Comparison of ENCODE assay signal across 11 mouse cellular contexts in the genomic region with DNA sequence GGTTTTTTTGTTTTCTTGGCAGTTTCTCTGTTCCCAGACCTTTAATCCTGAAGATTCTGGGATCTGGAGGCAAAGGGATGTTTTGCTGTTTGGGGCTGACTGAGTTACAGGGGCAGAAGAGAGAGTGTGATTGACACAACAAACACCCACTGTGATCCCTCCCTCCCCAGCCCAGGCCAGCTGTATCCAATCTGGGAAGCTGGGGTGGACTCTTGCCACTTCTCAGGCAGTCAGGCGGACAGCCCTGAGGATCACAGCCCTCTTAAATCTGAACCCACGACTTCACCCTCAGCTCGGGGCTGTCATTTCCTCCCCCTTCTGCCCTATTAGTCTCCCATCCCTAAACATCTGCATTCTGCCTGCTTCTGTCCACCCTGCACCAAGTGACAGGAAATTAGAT. TPM values are rescaled to one million over a fixed set of nuclear protein-coding genes. Genes with fewer than 3 reads are reported as not detected.
DNase-seq lines count a peak whose midpoint lies in the region; ATAC-seq and TF ChIP-seq lines count a peak whose summit lies in the region.
"Had no signal": no experiment of that assay in that cellular context is flagged by ENCODE, and none has a peak within 500 bp of the region (broad histone marks: within the 10 kb centered on the region; RNA-seq: fewer than 3 reads in every experiment).

No protein-coding gene starts in this region.

- TF ChIP-seq POLR2A in heart, adult 2 months (IDR thresholded peaks at IDR 0.05; ENCODE audit: insufficient read depth, low read depth, low read length): no peak

- DNase-seq in heart, adult 2 months: peak; percentile 24 to 37
- DNase-seq in kidney, postnatal 4 days: peak; percentile 72 to 77
- no peak for DNase-seq in cerebellum, postnatal 25 days
- DNase-seq in adrenal gland, adult 18-20 months (ENCODE audit: low spot score in 2 of 2): no peak
- no peak for DNase-seq in left cerebral cortex, adult 8-10 months (ENCODE audit: low spot score in 2 of 2)
- DNase-seq: adrenal gland, adult 8-10 months had no signal

- ATAC-seq in heart, embryonic 12.5 days (ENCODE audit: insufficient number of reproducible peaks, low FRiP score): no peak
- no peak for ATAC-seq in heart, embryonic 16.5 days (replicated peaks; ENCODE audit: extremely low read depth, insufficient read depth, low FRiP score)
- 0 out of 2 replicates have a peak, but pooled peaks have one; percentile 21 for ATAC-seq in neural tube, embryonic 12.5 days (ENCODE audit: low FRiP score, low read depth)

- no peaks in the 10 kb centered on the region for H3K79me2 ChIP-seq in heart, adult 2 months (replicated peaks; ENCODE audit: control insufficient read depth, insufficient read depth, low read length)

- no peaks in the 10 kb centered on the region for H3K36me3 ChIP-seq in heart, adult 2 months (ENCODE audit: control insufficient read depth, insufficient read depth, low read length)
- no peaks in the 10 kb centered on the region for H3K36me3 ChIP-seq in heart, embryonic 12.5 days
- H3K36me3 ChIP-seq in heart, embryonic 16.5 days (ENCODE audit: control insufficient read depth, insufficient read depth): no peaks in the 10 kb centered on the region
- H3K36me3 ChIP-seq in neural tube, embryonic 12.5 days: no peaks in the 10 kb centered on the region
- H3K36me3 ChIP-seq: limb, embryonic 12.5 days had no signal

- H3K4me3 ChIP-seq in heart, adult 2 months: no peak overlapping the region
- H3K4me3 ChIP-seq in heart, embryonic 12.5 days: no peak overlapping the region
- no peak overlapping the region for H3K4me3 ChIP-seq in heart, embryonic 16.5 days (ENCODE audit: low read length)
- H3K4me3 ChIP-seq in neural tube, embryonic 12.5 days: no peak overlapping the region
- H3K4me3 ChIP-seq: erythroblast, embryonic 14.5 days; limb, embryonic 12.5 days had no signal

- H3K4me2 ChIP-seq in heart, embryonic 12.5 days: no peak overlapping the region
- H3K4me2 ChIP-seq in heart, embryonic 16.5 days (ENCODE audit: low read depth, low read length): no peak overlapping the region
- H3K4me2 ChIP-seq in neural tube, embryonic 12.5 days (replicated peaks): no peak overlapping the region
- H3K4me2 ChIP-seq: limb, embryonic 12.5 days had no signal

- H3K27me3 ChIP-seq in heart, adult 2 months (ENCODE audit: control insufficient read depth, insufficient read depth, low read length): no peaks in the 10 kb centered on the region
- H3K27me3 ChIP-seq in heart, embryonic 12.5 days (replicated peaks): no peaks in the 10 kb centered on the region
- no peaks in the 10 kb centered on the region for H3K27me3 ChIP-seq in heart, embryonic 16.5 days (ENCODE audit: control insufficient read depth, insufficient read depth, low read length)
- no peaks in the 10 kb centered on the region for H3K27me3 ChIP-seq in neural tube, embryonic 12.5 days (replicated peaks)
- H3K27me3 ChIP-seq: limb, embryonic 12.5 days had no signal

- peaks cover 2% of the 10 kb centered on the region; the same call in 1 of the 2 replicates for H3K4me1 ChIP-seq in heart, adult 2 months (ENCODE audit: control insufficient read depth, insufficient read depth, low read length)
- peaks cover 27% of the 10 kb centered on the region for H3K4me1 ChIP-seq in heart, embryonic 12.5 days (replicated peaks)
- H3K4me1 ChIP-seq in heart, embryonic 16.5 days (ENCODE audit: control insufficient read depth, insufficient read depth, low read length): 0 out of 2 replicates have a peak, but pooled peaks cover 11% of the 10 kb centered on the region
- peaks cover 15% of the 10 kb centered on the region for H3K4me1 ChIP-seq in neural tube, embryonic 12.5 days

- no peak for TF ChIP-seq EP300 in heart, adult 2 months (IDR thresholded peaks at IDR 0.05; ENCODE audit: insufficient read depth, low read depth, low read length)

- intact Hi-C loops in heart, adult 2 months (cut with DNase I): no loop called here

- H3K9ac ChIP-seq in heart, adult 2 months (ENCODE audit: low read depth, low read length): no peak overlapping the region
- no peak overlapping the region for H3K9ac ChIP-seq in heart, embryonic 12.5 days
- no peak overlapping the region for H3K9ac ChIP-seq in heart, embryonic 16.5 days (ENCODE audit: low read length)
- no peak overlapping the region for H3K9ac ChIP-seq in neural tube, embryonic 12.5 days
- H3K9ac ChIP-seq: limb, embryonic 12.5 days had no signal

- 26% methylated on average over 3 of the region's 3 CpGs for WGBS in heart, adult 2 months
- 23% methylated on average over 3 of the region's 3 CpGs for WGBS in heart, embryonic 12.5 days
- WGBS in heart, embryonic 16.5 days: 30% methylated on average over 3 of the region's 3 CpGs
- WGBS in neural tube, embryonic 12.5 days: 23% methylated on average over 3 of the region's 3 CpGs

- H3K27ac ChIP-seq in heart, adult 2 months: peak overlapping the region; percentile 32; the same call in 1 of the 2 replicates
- no peak overlapping the region for H3K27ac ChIP-seq in heart, embryonic 12.5 days (ENCODE audit: poor library complexity, severe bottlenecking)
- peak overlapping the region; percentile 30; the same call in 1 of the 2 replicates for H3K27ac ChIP-seq in heart, embryonic 16.5 days (ENCODE audit: low read length)
- H3K27ac ChIP-seq in neural tube, embryonic 12.5 days: no peak overlapping the region
- H3K27ac ChIP-seq: limb, embryonic 12.5 days had no signal

- no peak for TF ChIP-seq CTCF in heart, adult 2 months (IDR thresholded peaks at IDR 0.05)

- H3K9me3 ChIP-seq in heart, embryonic 12.5 days (replicated peaks): peaks cover 4% of the 10 kb centered on the region; the same call in 1 of the 2 replicates
- H3K9me3 ChIP-seq in heart, embryonic 16.5 days (replicated peaks; ENCODE audit: control insufficient read depth, low read length): no peaks in the 10 kb centered on the region
- H3K9me3 ChIP-seq in neural tube, embryonic 12.5 days: no peaks in the 10 kb centered on the region

RNA-seq across cellular contexts. Expression of a gene that starts 55.7 kb away (rescaled TPM):
- 1 to 10 TPM; 4.5 to 4.9 TPM for total RNA-seq in heart, adult 2 months (2021)
- 3.4 and 3.6 TPM in 2 replicates for polyA plus RNA-seq in heart, adult 2 months (2012; rRNA removed)
- polyA plus RNA-seq in heart, embryonic 12.5 days (2016; fragmentation: Nextera tagmentation; extraction: Ambion mirVana): 12.1 and 12.6 TPM in 2 replicates
- polyA plus RNA-seq in heart, embryonic 16.5 days (2015; fragmentation: Nextera tagmentation; extraction: Ambion mirVana): 7.7 and 7.9 TPM in 2 replicates
- polyA plus RNA-seq in neural tube, embryonic 12.5 days (2016; fragmentation: Nextera tagmentation; extraction: Ambion mirVana): 44.0 and 47.5 TPM in 2 replicates
- 10 to 100 TPM in 1 of 2 experiments, 1 to 10 TPM in 1; 9.8 to 10.3 TPM for total RNA-seq in adrenal gland, adult 18-20 months (2021)
- 10 to 100 TPM; 36.6 to 40.7 (median 39.0) TPM for total RNA-seq in left cerebral cortex, adult 8-10 months (2022)

Comparison
In these comparisons a context has a peak if more than half of its experiments do, and no peak if none do; other contexts are left out.
1. H3K27ac ChIP-seq: peak in heart, adult 2 months (single experiment) and heart, embryonic 16.5 days (single experiment); none in heart, embryonic 12.5 days (single experiment) and neural tube, embryonic 12.5 days (single experiment).
2. DNase-seq: peak in heart, adult 2 months (2 of 2) and kidney, postnatal 4 days (2 of 2); none in cerebellum, postnatal 25 days (0 of 2), adrenal gland, adult 18-20 months (0 of 2) and left cerebral cortex, adult 8-10 months (0 of 2).